Mouse (Mus musculus): ENCODE measurements at regions not wholly inside any gene's neighbourhood (a gene's known extent, or its start where the extent isn't known, plus 50 kb on each side); places are given as distances from the start of the nearest gene placed in this dataset.

- Histone ChIP-seq H3K9ac (no peak overlapping the region), H3K36me3 (no peaks in the 10 kb centered on the region), H3K27me3 (no peaks in the 10 kb centered on the region), H3K9me3 (no peaks in the 10 kb centered on the region), H3K4me2 (replicated peaks) (no peak overlapping the region), H3K4me3 (no peak overlapping the region), H3K27ac (no peak overlapping the region), H3K4me1 (no peaks in the 10 kb centered on the region)
- no peak for ATAC-seq (ENCODE audit: insufficient number of reproducible peaks, insufficient read depth, low FRiP score, low TSS enrichment)
- WGBS = 85% methylated on average over 4 of the region's 4 CpGs
These were observed 800.4 kb downstream of the Ets1 start for GRCm38 (mm10) chr9:33436459-33436858.

- H3K9me3 ChIP-seq = no peaks in the 10 kb centered on the region
- no peaks in the 10 kb centered on the region for H3K36me3 ChIP-seq
- H3K4me2 ChIP-seq (replicated peaks) = no peak overlapping the region
- H3K4me3 ChIP-seq = no peak overlapping the region
- no peak overlapping the region for H3K9ac ChIP-seq
- H3K4me1 ChIP-seq = peaks cover 4% of the 10 kb centered on the region; the same call in 1 of the 2 replicates
- no peaks in the 10 kb centered on the region for H3K27me3 ChIP-seq
- no peak for ATAC-seq (ENCODE audit: insufficient number of reproducible peaks, insufficient read depth, low FRiP score, low TSS enrichment)
- 61% methylated on average over 5 of the region's 5 CpGs for WGBS
- H3K27ac ChIP-seq = 0 out of 2 replicates have a peak overlapping the region, but pooled peaks have one; percentile 17
These were observed 806.2 kb downstream of the Ets1 start for GRCm38 (mm10) chr9:33442266-33442665.

GRCm38 (mm10) chr9:33445902-33446301 is 809.9 kb downstream of the Ets1 start:
- no peak for ATAC-seq (ENCODE audit: insufficient number of reproducible peaks, insufficient read depth, low FRiP score, low TSS enrichment)
- H3K4me3 ChIP-seq = no peak overlapping the region
- 69% methylated on average over 1 of the region's 1 CpGs for WGBS

DNA sequence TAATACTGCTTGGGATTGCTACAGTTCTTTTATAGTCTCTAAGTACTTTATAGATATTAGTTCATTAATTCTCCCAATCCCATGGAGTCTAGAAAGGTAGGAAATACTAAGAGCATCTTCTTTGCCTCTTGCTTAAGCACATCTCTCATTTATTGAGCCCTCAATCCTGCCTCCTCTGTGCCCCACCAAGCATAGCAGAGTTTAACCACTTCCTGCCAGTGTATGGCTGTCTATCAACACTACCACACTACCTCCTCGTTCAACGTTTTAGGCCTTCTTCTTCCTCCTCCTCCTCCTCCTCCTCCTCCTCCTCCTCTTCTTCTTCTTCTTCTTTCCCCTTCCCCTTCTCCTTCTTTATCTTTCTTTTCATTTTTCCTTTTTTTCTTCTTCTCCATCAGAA is 839.1 kb downstream of the Ets1 start:
- 65% methylated on average over 2 of the region's 2 CpGs for WGBS
- H3K9me3 ChIP-seq = no peaks in the 10 kb centered on the region
- H3K36me3 ChIP-seq = no peaks in the 10 kb centered on the region
- no peaks in the 10 kb centered on the region for H3K27me3 ChIP-seq
- no peaks in the 10 kb centered on the region for H3K4me1 ChIP-seq
- H3K9ac ChIP-seq = no peak overlapping the region
- no peak overlapping the region for H3K27ac ChIP-seq
- H3K4me2 ChIP-seq (replicated peaks) = no peak overlapping the region
- no peak overlapping the region for H3K4me3 ChIP-seq
- no peak for ATAC-seq (ENCODE audit: insufficient number of reproducible peaks, insufficient read depth, low FRiP score, low TSS enrichment)

More at GRCm38 (mm10) chr9:33445902-33446301, 809.9 kb downstream of the Ets1 start:
- Histone ChIP-seq H3K9me3 (no peaks in the 10 kb centered on the region), H3K27me3 (no peaks in the 10 kb centered on the region), H3K4me1 (peaks cover 4% of the 10 kb centered on the region; the same call in 1 of the 2 replicates), H3K27ac (no peak overlapping the region), H3K36me3 (no peaks in the 10 kb centered on the region), H3K9ac (no peak overlapping the region), H3K4me2 (replicated peaks) (no peak overlapping the region)

- Histone ChIP-seq H3K4me3 (no peak overlapping the region), H3K4me2 (replicated peaks) (no peak overlapping the region), H3K9me3 (no peaks in the 10 kb centered on the region), H3K36me3 (no peaks in the 10 kb centered on the region), H3K27ac (no peak overlapping the region), H3K9ac (no peak overlapping the region), H3K4me1 (no peaks in the 10 kb centered on the region), H3K27me3 (no peaks in the 10 kb centered on the region)
- no peak for ATAC-seq (ENCODE audit: insufficient number of reproducible peaks, insufficient read depth, low FRiP score, low TSS enrichment)
- WGBS = 55% methylated on average over 5 of the region's 5 CpGs
These were observed 847.0 kb downstream of the Ets1 start for GRCm38 (mm10) chr9:33482845-33483540.

GRCm38 (mm10) chr9:33483541-33483846 is 847.5 kb downstream of the Ets1 start:
- H3K4me1 ChIP-seq = no peaks in the 10 kb centered on the region
- no peak overlapping the region for H3K4me3 ChIP-seq
- no peaks in the 10 kb centered on the region for H3K36me3 ChIP-seq
- H3K9ac ChIP-seq = no peak overlapping the region
- no peaks in the 10 kb centered on the region for H3K9me3 ChIP-seq
- WGBS = 82% methylated on average over 2 of the region's 2 CpGs
- no peaks in the 10 kb centered on the region for H3K27me3 ChIP-seq
- no peak for ATAC-seq (ENCODE audit: insufficient number of reproducible peaks, insufficient read depth, low FRiP score, low TSS enrichment)
- no peak overlapping the region for H3K4me2 ChIP-seq (replicated peaks)
- no peak overlapping the region for H3K27ac ChIP-seq

DNA sequence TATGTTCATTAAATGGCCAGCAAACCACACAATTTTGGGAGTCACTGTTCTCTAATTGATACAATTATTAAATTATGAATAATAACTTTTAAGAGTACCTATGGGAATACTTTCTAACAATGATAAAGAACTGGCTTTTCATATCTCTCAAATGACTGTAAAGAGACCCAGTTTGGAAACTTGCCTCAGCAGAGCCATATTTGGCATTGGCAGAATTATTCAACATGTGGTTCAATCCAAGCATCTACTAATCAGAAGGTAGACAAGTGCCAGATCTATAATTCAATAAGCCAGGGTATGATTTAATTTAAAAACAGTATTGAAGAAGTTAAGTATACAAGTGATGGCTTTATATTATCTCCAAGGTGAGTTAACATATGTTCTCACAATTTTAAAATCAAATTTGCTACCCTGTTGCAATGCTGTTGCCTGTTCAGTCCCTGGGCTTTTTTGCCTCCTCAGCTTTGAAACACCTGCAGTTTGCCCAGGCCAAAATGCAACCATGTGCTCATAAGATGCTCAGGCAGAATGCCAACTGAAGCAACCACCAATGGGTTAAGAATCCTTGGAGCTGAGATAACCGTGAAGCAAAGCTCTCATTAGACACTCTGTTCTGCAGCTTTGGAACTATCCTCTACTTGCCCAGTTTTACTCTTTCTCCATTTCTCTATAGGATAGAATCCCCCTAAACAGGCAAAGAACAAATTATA is 897.2 kb downstream of the Ets1 start:
- H3K4me2 ChIP-seq (replicated peaks) = no peak overlapping the region
- no peaks in the 10 kb centered on the region for H3K27me3 ChIP-seq
- H3K4me1 ChIP-seq = no peaks in the 10 kb centered on the region
- ATAC-seq (ENCODE audit: insufficient number of reproducible peaks, insufficient read depth, low FRiP score, low TSS enrichment) = no peak
- no peaks in the 10 kb centered on the region for H3K9me3 ChIP-seq
- H3K27ac ChIP-seq = no peak overlapping the region
- no peak overlapping the region for H3K4me3 ChIP-seq
- no peak overlapping the region for H3K9ac ChIP-seq
- no peaks in the 10 kb centered on the region for H3K36me3 ChIP-seq
- WGBS = 78% methylated on average over 1 of the region's 1 CpGs

DNA sequence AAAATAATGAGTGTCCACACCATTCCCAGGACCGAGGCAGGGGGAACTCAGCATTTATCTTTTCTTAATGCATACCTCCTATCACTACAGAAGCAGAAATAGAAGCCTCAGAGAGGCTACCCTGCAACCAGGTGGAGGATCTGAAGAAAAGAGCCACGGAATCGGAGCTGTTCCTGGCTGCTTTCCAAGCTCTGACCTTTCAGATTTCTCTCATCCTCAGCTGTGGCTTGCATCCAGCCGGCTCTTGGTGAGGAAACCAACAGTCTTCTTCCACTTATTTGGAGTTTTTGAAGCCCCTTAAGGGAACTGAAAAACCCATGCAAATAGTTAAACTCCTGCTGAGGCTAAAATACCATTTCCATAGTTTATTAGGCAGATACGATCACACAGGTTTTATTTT is 907.3 kb downstream of the Ets1 start:
- H3K27ac ChIP-seq = no peak overlapping the region
- WGBS = 66% methylated on average over 5 of the region's 5 CpGs
- no peak for ATAC-seq (ENCODE audit: insufficient number of reproducible peaks, insufficient read depth, low FRiP score, low TSS enrichment)
- H3K9me3 ChIP-seq = no peaks in the 10 kb centered on the region
- no peak overlapping the region for H3K9ac ChIP-seq
- no peaks in the 10 kb centered on the region for H3K27me3 ChIP-seq
- H3K36me3 ChIP-seq = no peaks in the 10 kb centered on the region
- no peaks in the 10 kb centered on the region for H3K4me1 ChIP-seq
- no peak overlapping the region for H3K4me2 ChIP-seq (replicated peaks)
- H3K4me3 ChIP-seq = no peak overlapping the region

- no peaks in the 10 kb centered on the region for H3K9me3 ChIP-seq
- no peaks in the 10 kb centered on the region for H3K36me3 ChIP-seq
- H3K4me2 ChIP-seq (replicated peaks) = no peak overlapping the region
- WGBS = 84% methylated on average over 4 of the region's 4 CpGs
- no peaks in the 10 kb centered on the region for H3K27me3 ChIP-seq
- no peak for ATAC-seq (ENCODE audit: insufficient number of reproducible peaks, insufficient read depth, low FRiP score, low TSS enrichment)
- H3K4me3 ChIP-seq = no peak overlapping the region
- no peak overlapping the region for H3K9ac ChIP-seq
- no peaks in the 10 kb centered on the region for H3K4me1 ChIP-seq
- no peak overlapping the region for H3K27ac ChIP-seq
These were observed 910.2 kb downstream of the Ets1 start for GRCm38 (mm10) chr9:33546126-33546737.

DNA sequence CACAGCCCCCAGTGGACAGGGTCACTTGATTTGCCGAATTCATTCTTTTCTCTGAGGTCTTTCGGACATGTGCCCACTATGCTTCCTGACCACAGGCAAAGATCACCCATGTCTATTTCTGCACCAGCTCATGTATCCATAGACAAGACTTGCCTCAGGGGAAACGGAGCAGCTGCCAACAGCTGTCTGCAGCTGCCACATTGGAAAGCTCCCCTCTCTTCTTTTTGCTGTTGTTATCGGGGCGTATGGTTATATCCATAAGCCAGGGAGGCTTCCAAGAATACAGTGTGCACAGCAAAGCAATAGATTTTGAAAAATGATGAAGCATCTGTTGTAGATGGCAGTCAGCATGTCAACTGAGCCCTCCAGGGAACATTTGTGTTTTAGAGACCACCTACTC is 913.4 kb downstream of the Ets1 start:
- no peaks in the 10 kb centered on the region for H3K4me1 ChIP-seq
- H3K36me3 ChIP-seq = no peaks in the 10 kb centered on the region
- H3K27ac ChIP-seq = no peak overlapping the region
- 91% methylated on average over 5 of the region's 5 CpGs for WGBS
- H3K4me3 ChIP-seq = no peak overlapping the region
- no peaks in the 10 kb centered on the region for H3K9me3 ChIP-seq
- H3K27me3 ChIP-seq = no peaks in the 10 kb centered on the region
- no peak overlapping the region for H3K9ac ChIP-seq
- no peak overlapping the region for H3K4me2 ChIP-seq (replicated peaks)
- no peak for ATAC-seq (ENCODE audit: insufficient number of reproducible peaks, insufficient read depth, low FRiP score, low TSS enrichment)

- Histone ChIP-seq H3K4me3 (no peak overlapping the region), H3K9me3 (no peaks in the 10 kb centered on the region), H3K9ac (no peak overlapping the region), H3K27ac (no peak overlapping the region), H3K36me3 (no peaks in the 10 kb centered on the region), H3K27me3 (no peaks in the 10 kb centered on the region), H3K4me2 (replicated peaks) (no peak overlapping the region), H3K4me1 (no peaks in the 10 kb centered on the region)
- 92% methylated on average over 2 of the region's 2 CpGs for WGBS
- ATAC-seq (ENCODE audit: insufficient number of reproducible peaks, insufficient read depth, low FRiP score, low TSS enrichment) = no peak
These were observed 913.7 kb upstream of the Kirrel3 start for GRCm38 (mm10) chr9:33571990-33572389.

DNA sequence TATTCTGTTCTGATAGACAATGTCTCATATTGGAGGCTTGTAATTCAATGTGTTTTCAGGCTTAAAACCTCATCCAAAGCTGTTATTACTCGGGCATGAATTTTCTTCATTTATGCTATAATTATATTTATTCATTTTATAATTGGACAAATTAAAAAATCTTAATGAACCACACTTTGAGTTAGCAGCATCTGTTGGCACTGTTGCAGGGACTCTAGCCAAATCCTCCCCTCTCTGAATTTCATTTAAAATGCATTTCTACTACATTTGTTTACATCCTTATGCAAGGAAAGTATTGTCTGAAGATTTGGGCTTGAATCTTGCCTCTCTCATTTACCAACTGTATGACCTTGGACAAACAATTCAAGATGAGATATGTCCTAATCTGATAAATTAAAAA is 874.2 kb upstream of the Kirrel3 start:
- Histone ChIP-seq H3K36me3 (no peaks in the 10 kb centered on the region), H3K4me2 (replicated peaks) (no peak overlapping the region), H3K9me3 (no peaks in the 10 kb centered on the region), H3K4me3 (no peak overlapping the region), H3K27ac (no peak overlapping the region), H3K4me1 (no peaks in the 10 kb centered on the region), H3K9ac (no peak overlapping the region), H3K27me3 (no peaks in the 10 kb centered on the region)
- WGBS = 79% methylated on average over 1 of the region's 1 CpGs
- no peak for ATAC-seq (ENCODE audit: insufficient number of reproducible peaks, insufficient read depth, low FRiP score, low TSS enrichment)

Data from embryonic facial prominence, embryonic 12.5 days (tissue).